Mouse (Mus musculus) effector memory CD4-positive, alpha-beta T cell, adult 5 months (primary cell): Measurements from ENCODE around the gene Abracl. TPM values are rescaled to one million over a fixed set of nuclear protein-coding genes. Genes with fewer than 3 reads are reported as not detected.

Experiments
- polyA plus RNA-seq: library from polyadenylated mRNA; unstranded; fragments of 100-300 nt; shearing (Covaris generic); gene quantifications from one replicate; pipeline ENCODE4 v1.2.1, GENCODE M21; 2017

Abracl gene
- 231 TPM for polyA plus RNA-seq

DNA sequence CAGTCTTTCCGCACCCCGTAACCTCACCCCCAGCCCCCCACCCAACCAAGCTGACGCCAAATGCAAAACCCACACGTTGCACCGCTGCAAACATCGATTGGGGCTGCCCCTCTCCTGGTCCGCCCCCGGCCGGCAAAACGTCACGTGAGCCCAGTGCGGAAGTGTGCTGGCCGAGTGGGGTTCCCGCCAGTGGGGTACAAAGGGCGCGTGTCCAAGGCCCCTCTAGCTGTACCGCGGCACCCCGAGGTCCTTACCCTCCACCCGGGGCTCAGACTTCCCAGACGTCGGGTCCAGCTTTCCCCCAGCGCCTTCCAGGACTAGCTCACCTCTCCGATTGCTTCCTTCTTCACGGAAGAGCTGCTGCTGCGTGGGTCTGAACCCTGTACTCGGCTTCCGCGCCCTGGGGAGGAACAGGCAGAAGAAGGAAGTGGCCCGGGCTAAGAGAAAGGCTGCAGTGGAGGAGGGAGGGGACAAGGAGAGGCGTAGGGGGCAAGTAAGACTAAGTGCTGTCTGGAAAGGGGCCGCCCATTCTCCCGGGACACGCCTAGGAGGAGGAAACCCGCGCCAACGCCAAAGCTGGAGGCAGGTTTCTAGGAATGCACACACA, at the start of gene Abracl:
TSS of gene Abracl (minus strand) at position 548 of the 607 bp plus-strand sequence.

GRCm38 (mm10) chr10:18055696-18056390, 32.8 kb upstream of the Abracl start, which contains the start of gene Reps1:
Gene Reps1 (plus strand): TSS chr10:18055861.

Other genes with a start within 250 kb of the Abracl start
- gene Txlnb, start 227.1 kb downstream of the Abracl start, polyA plus RNA-seq: 1.2 TPM
- 124 TPM for gene Heca, start 75.2 kb downstream of the Abracl start, polyA plus RNA-seq
- gene Reps1, start 32.6 kb upstream of the Abracl start, polyA plus RNA-seq: 127 TPM
- 1.1 TPM for gene Ect2l, start 187.6 kb upstream of the Abracl start, polyA plus RNA-seq
- gene Ccdc28a, start 211.7 kb upstream of the Abracl start, polyA plus RNA-seq: 32.9 TPM